Mouse (Mus musculus) naive thymus-derived CD4-positive, alpha-beta T cell, adult 2 months (primary cell): ENCODE results near the gene Sgo2a.
"Not testable (repeated sequence)": the region's sequence is repeated elsewhere in the genome, so short reads cannot be mapped to it uniquely, and the experiment has no call there.

Experiments
- DNase-seq: peaks from one replicate; pipeline ENCODE4 v3.0.0-alpha.2; 2011; ENCODE audit warnings: low read depth

The Sgo2a gene

DNA sequence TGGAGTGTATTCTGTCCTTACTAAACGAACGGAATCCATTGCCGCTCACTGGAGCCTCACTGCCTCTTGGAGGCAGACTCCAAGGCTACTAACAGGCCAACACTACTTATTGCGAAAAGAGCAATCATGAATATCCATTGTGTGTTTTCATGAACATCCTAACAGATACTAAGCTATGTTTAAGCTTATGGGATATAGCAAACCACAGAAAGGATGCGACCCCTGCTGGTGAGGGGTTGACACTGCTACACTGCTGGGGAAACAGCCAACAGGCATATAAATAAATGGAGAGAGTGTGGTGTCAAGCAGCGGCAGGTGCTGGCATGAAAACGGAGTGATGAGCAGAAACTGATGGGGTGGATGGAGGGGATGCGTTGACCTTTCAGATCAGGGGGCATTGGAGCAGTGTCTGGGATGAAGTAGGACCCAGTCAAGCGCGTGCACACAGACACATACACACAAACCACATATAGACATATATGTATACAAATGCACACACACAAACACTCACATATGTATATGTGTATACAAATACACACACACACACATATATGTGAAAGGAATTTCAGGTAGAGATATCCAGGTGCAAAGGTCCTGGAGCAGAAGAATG is 35.5 kb downstream of the Sgo2a start:
- DNase-seq: peak; percentile 71

DNA sequence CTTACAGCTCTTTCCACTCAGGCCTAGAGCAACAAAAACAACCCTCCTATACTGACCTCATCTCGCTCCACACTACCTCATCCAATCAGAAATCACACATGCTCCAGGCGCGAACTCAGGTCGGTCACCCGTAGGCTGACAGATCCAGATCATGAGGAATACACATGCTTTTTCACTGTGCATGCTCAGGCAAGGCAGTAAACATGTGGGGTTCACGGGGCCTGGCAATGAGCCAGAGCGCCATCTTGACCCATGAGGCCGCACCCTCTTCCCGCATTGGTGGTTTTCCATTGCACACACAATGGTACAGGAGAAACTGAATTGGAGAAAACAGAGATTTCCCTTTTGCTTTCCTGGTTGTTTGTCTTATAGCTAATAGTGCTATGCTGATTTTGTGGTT is 41.5 kb downstream of the Sgo2a start:
- not testable (repeated sequence) for DNase-seq

DNA sequence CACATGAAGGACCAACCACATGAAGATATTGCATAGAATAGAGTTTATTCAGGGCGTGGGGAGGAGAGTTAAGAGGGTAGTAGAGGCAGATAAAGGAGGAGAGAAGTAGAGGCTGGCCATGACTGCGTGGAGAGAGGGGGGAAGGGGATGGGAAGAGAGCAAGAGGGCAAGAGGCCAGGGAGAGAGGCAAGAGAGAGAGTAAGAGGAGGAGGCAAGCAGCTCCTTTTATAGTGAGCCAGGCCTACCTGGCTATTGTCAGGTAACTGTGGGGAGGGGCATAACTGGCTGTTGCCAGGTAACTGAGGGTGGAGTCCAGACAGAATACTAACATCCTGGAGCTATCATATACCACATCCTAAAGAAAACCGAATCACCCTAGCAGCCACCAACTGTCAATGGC is 49.3 kb downstream of the Sgo2a start:
- no peak for DNase-seq

DNA sequence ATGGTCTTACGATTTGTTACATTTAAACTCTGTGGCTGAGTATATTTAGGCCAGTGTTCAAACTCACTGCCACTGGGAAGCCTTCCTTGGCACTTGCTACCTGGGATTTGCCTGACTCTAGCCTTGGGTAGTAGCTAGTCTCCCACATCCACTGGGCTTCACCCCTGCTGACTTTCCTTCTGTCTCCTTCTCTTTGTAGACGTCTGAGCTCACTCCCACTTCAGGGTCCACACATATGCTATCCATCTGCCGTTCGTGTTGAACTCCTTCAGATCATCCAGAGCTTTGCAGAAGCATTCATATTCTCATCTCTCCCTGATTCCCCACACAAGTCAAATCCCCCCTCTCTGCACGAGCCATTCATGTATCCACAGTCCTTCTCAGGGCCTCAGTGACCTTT is 49.8 kb downstream of the Sgo2a start:
- DNase-seq: no peak

DNA sequence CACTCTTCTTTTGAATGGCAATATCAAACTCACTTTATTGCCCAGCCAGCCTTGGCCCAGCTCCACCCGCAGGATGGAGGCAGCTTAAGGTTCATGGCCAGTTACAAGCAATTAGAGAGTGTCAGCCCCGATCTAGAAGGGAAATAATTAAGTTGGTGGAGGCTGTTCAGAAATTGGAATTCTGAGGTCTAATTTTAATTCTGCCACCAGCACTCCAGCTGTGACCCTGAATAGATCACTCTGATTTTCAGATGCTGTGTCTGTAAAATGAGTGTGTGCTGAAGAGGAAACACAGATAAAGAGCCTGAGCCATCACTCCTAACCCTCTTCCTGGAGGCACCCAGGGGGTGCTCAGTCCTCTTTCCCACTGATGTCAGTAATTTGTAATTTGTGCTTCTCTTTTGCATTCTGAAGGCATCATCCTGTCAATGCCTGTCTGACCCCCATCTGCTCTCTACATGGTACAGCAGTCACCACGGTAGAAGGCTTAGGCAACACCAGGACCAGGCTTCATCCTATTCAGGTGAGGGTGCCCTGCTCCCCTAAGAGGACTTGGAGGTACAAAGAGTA is 51.0 kb downstream of the Sgo2a start:
- DNase-seq: no peak

DNA sequence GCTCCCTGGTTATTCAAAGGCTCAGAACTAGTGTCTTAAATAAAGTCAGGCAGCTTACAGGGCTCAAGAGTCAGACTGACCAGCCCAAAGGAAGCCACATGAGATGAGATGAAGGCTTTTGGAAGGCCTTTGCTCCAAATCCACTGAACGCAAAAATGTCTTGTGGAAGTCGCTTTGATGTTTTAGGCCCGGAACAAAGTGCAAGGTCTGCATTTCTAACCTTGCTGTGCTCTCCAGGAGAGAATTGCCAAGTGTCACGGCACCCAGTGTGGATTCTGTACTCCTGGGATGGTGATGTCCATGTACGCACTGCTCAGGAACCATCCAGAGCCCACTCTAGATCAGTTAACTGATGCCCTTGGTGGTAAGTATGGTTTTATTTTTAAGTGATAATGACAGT is 53.4 kb downstream of the Sgo2a start:
- no peak for DNase-seq

DNA sequence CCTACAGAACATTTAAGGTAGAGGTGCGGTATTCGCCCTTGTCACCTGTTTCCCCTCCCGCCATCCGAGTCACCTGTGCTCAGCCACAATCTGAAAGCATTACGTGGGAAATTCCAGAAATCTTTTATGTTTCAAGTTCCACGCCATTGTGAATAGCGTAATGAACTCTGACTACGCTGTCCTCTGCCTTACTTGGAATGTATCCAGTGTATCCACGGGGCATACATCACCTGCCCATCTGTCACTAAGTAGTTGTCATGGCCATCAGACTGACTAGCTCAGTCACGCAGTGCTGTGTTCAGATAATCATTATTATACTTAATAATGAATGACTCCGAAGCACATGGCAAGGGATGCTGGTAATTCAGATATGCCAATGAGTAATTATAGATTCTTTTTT is 59.8 kb downstream of the Sgo2a start:
- no peak for DNase-seq

DNA sequence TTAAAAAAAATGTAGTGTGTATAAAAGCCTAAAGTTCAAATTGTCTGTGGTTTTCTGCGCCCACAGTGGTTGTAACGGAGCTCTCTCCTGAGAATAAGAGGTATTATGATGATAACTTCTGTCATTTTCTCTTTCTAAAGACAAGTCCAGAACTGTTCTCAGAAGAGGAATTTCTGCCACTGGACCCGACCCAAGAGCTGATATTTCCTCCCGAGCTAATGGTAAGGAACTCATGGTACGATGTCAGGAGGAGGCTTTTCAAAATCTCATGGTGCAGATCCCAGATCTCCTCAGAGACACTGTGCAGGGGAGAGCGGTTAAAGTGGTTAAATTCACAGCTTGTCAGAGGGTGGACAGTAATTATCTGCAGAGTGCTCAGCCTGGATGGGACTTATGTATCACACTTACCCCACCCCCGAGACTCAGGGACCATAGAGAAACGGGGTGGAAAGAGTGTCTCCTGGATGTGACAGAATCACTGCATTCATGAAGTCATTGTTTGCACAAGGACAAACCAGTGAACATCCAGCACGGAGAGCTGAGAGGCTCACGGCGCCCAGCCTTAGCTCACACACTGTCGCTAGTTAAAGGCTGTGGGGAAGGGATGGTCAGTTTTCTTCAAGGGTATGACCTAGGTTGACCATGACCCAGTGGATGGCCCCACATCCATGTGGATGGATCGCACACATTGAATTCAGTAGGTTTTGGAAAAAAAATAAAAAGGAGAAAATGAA is 60.5 kb downstream of the Sgo2a start:
- DNase-seq: no peak

DNA sequence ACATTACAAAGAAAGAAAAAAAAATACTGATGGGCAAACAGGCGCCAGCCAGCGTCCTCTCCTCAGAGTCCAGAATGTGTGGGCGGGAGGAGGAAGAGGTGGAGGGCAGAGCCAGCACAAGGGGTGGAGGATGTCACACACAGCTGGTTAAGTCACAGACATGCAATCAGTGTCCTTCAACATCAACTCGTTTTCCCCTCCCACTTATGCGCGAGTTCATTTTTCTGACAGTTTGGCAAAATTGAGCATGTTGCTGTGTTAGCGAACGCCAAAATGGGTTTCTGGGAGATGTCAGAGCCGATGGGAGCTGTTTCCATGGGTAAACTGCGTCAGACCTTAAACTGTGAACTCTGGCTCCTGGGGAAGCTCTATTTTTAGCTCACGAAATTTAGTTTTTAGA is 61.2 kb downstream of the Sgo2a start:
- no peak for DNase-seq

DNA sequence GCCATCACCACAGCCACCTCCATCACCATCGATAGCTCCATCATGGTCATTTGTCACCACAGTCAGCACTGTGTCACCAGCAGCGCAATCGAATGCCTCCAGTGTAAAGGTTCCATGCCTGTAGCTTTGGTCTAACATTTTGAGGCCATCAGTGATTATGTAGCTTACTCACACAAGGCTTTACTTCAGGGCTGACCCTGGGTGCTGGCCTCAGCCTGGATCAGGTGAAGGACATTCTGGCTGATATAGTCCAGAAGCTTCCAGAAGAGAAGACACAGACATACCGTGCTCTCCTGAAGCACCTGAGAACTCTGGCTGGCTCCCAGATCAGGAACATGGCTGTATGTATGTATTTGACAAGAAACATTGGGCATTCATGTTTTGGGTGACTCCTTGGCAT is 63.1 kb downstream of the Sgo2a start:
- DNase-seq: no peak

DNA sequence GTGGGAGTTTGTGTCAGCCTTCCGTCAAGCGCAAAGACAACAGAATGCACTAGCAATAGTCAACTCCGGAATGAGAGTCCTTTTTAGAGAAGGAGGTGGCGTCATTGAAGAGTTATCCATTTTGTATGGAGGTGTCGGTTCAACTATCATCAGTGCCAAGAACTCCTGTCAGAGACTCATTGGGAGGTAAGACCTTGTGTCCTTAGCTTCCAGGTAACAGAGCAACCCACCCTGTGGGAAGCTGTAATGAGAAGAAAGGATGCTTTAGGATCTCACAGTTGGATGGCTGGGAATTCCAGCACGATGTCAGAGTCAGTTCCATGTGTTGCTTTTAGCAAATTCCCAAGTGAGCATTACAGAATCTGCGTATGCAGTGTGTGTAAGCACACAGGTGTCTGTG is 66.4 kb downstream of the Sgo2a start:
- no peak for DNase-seq

DNA sequence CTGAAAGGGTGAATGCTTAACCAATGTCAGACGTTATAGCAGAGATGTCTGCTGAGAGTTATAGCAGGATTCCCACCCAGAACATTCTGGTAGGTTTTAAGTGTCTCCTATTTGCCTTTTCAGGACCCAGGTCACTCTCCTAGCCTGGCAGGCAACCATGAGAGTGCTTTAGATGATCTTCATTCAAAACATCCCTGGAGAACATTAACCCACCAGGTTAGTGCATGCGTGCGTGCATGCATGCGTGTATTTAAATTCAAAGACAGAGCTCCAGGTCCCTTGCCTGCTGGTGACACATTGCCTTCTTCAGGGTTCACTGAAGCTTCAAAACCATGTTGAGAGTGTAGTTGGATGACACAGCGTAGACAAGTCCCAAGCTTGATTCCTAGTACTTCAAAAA is 69.4 kb downstream of the Sgo2a start:
- no peak for DNase-seq

DNA sequence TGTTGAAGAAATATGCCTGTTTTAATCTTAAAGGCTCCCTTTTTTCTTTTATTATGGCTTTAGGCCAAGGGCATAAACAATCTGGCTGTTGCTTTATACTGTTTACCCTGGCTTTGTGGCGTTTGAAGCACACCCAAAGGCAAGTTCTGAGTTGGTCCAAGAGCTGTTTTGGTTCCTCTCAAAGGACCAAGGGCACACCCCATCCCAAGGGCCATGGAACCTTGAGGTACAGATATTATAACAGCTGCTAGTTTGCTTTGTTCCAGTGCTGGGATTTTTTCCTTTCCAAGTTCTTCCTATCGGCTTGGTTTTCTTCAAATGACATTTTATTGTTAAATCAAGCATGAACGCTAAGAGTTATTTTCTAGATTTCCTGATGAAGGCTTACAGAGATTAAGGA is 69.8 kb downstream of the Sgo2a start:
- no peak for DNase-seq

DNA sequence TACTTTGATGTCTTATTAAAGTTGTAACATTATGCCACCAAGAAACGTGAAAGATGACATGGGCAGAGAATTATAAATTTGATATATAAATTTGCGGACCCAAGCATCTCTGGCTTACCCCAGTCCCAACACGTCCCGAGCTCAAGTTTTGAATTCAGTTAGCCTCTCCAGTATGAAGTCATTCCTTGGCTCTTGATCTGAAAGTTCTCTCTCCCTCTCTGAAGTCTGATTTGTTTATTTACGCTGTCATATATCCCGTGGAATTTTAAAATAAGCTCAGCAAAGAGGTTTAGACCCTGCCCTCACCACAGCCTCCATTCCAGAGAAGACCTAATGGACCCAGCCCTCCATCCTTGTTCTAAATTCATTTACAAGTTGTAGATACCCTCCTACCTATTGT is 73.4 kb downstream of the Sgo2a start:
- DNase-seq: no peak

DNA sequence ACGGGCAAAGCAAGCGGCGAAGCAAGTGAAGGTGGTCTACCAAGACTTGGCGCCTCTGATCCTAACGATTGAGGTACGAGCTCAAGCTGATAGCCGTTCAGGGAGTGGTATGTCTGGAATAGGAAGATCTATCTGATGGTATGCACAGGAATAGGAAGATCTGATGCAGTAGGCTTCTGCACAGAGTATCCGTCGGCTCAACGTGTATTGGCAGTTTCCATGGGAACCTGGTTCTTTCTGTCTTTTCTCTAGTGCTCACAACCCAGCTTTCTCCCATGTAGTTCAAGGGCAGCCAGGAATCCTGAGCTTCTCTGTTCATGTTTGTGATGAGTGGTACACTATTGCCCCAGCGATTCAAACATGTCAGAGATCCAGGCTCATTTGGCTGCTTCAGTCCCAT is 74.3 kb downstream of the Sgo2a start:
- no peak for DNase-seq

DNA sequence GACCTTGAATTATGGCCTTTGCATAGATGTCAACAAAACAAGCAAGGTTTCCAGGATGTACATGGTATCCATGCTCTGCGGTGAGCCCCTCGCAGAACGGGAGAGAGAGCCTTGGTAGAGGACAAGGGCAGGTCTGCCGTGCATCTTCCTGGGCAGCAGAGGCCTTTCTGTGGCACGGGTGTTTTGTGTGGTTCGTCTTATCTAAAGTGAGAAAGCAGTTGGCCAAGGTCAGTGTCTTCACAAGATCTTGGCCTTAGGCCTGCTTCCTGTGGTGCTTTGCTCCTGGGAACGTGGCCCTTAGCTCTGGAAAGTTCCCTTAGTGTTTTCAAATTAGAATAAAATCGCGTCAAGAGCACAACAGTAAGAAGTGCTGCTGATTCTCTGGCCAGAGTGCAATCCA is 75.2 kb downstream of the Sgo2a start:
- no peak for DNase-seq

DNA sequence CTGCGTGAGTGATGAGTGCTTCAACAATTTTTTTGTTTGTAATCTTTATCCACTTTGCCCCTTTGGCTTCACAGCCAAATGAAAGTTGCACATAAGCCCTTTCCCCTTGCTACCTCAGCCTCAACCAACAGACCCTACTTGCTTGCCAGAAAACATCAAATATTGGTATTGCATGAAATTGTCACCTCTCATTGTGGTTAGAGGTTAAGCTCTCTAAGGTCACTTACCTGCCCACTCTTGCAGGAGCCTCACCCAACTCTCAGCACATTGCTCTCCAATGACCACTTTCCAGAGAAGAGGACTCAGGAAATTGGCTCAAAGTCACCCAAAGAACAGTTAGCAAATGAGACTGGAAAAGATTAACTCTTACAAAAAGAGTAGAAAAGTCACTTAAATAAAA is 75.7 kb downstream of the Sgo2a start:
- DNase-seq: no peak

DNA sequence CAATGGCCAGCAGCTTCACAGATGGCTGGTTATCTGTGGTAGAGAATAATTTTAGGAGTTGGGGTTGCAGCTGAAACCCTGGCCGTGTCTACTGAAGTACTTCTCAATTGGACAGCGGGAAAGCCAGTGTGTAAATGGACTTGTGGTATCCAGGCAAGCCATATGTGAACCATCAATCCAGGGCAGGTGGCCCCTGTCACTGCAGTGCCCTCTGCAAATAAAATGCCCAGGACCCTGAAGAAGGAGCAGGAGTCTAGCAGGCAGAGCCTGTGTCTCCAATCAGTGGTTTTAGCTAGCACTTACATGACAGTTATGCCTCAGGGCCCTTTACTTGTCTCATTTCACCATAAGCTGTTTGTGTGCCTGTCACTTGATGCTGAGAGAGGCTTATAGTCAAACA is 76.6 kb downstream of the Sgo2a start:
- DNase-seq: no peak

DNA sequence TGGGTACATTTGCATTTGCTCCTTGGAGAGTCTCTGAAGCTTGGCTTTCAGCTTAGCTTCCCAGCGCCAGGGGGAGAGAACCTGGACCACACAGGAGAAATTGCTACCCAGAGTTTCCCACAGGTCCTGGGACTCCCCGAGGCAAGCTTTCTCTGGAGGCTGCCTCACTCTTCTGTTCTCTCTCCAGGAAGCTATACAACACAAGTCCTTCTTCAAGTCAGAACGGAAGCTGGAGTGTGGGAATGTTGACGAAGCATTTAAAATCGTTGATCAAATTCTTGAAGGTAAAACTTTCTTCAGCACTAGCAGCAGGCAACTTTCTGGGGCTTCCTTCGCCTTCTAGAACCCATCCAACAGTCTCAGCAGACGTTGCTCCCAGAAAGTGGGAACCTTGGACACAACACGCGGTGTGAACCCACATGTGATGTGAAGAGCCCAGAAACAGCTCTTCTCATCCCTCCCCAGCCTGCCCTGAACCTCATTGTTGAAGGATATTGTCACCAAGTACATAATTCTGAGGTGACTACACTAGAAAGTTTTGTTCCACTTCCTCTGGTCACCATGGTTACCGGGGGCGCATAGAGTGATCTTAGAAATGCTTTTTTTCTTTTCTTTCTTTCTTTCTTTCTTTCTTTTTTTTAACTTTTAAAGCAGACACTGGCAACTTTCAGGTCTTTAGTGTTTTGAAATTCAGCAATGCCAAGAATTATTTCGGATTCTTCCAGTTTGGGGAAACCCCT is 77.4 kb downstream of the Sgo2a start:
- DNase-seq: no peak

DNA sequence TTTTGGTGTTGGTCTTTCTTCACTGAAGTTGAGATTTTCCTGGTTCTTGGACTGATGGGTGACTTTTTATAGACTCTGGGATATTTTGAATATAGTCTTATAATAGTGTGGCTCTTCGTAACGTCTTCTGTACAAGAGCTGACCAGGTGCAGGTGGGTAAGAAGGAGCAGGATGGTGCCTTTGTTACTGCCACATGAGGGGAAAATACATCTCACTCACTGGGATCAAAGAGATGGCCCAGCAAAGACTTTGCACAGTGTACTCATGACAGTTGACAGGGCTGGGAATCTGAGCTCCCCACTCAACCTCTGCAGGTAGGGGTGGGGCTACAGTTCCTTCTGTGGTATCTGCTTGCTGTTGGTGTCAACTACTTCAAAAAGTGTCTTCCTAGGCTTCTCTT is 78.5 kb downstream of the Sgo2a start:
- DNase-seq: no peak
